Mouse (Mus musculus): Measurements from ENCODE around the gene Dpyd.

Gene Dpyd

DNA sequence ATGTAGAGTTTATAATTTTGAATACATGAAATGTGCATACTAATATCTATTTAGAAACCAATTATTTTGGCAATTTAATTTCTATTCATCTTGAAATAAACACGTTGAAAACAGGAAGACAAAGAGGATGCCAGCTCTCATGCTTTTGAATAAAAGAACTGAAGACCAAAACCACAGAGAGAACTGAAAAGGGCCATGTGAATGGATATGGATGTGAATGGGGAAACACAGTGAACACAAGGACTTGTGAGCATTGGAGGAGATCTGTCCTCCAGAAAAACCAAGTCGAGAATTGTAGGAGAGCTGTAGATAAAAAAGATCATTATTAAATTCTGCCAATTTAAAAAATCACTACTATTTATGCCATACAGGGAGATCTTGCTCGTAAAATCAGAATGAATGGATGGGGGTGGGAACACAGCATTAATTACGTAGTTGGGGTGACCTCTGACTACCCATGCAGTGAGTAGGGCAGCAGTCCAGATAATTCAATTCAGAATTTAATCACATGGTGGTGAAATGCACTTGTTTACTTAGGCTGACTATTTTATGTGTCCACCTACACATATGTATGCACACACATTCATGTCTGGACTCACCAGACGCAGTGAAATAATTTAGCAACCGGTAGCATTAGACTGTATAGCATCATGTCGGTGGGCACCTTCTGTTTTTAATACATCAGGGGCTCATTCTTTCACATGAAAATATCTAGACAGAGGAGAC is 114.3 kb downstream of the Dpyd start:
- no peak for DNase-seq (ENCODE audit: low read depth)

DNA sequence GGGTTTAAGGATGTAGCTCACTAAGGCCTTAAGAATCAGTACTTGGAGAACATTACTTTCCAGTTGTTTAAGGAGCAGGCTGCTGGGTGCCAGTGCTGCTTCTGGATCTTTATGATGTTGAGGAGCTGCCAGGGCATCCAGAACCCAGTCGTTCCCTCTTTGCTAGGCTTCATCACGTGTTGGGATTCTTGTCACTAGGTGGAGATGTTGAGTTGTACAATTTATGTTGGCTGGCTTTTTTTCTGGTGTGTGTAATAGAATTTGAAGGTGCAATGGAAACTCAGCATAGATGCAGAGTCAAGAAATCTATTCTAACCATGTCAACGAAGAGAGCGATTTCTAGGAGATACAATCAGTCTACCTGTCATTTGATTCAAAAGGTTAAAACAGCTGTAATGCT is 118.9 kb downstream of the Dpyd start:
- DNase-seq (ENCODE audit: low read depth), result peak; percentile 11

DNA sequence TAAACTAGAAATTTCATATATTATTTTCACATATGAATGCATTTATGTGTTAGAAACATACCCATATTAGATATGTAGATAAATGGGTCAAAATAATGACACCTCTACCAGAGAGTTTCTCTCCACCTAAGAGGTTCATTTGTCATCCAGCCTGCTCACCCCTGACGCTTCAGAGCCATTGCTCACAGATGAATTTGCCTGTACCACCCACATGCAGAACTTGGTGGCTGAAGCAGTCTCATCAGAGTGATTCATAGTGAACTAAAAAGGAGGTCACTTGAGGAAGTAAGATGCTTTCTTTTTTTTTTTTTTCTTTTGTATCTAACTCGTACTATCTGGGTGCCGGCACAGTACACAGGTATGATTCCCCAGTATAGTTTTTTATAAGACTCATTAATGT is 188.3 kb downstream of the Dpyd start:
- DNase-seq (ENCODE audit: low read depth), result no peak

DNA sequence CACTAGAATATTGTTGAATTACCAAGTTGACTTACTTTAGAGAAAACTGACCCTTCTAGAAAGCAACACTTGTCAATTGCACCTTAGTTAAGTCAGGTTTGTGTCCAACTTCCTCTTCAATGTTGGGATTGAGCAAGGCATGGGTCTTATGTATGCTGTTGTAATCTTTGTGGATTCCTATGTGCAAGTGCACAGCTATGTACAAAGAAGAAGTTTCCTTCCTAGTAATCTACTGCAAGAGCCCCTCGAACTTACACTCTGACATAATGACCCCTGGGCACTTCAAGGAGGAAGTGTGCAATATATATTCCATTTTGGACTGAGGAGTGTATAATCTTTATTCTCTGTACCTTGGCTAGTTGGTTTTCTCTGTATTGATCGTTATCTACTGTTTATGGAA is 191.7 kb downstream of the Dpyd start:
- no peak for DNase-seq (ENCODE audit: low read depth)

DNA sequence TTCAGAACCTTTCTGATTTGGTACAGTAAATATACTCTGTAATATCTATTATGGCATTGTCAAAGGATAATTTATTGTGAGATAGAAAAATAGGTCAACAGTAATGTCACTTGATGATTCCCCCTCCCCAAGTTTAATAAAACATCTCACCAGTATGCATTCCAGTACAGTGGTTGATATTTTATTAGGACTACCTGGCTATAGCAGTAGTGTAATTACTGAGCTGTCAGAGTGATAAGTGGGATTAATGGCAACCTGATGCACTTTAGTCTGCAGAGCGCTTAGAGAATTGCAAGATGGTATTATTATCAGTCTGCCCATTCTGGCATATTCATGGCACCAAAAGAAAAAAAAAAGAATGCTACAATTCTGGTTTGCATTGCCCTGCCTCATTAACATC is 194.2 kb downstream of the Dpyd start:
- no peak for DNase-seq (ENCODE audit: low read depth)

DNA sequence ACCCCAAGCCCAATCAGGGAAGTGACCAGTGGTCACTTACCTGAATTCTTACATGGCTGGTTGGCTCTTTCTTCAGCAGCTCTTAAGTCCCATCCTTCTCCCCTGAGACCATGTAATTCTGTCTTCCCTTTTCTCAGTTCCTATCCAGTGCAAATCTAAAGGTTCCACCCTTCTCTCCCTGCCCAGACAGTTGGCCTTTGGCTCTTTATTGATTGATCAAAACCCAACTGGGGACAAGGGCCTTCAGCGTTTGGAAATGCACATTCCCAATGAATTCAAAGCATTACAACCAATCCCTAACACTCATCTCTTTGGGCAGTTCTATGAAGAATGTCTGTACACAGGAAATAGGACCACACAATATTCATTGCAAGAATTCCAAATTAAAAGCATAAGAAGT is 251.0 kb downstream of the Dpyd start:
- no peak for DNase-seq (ENCODE audit: low read depth)

DNA sequence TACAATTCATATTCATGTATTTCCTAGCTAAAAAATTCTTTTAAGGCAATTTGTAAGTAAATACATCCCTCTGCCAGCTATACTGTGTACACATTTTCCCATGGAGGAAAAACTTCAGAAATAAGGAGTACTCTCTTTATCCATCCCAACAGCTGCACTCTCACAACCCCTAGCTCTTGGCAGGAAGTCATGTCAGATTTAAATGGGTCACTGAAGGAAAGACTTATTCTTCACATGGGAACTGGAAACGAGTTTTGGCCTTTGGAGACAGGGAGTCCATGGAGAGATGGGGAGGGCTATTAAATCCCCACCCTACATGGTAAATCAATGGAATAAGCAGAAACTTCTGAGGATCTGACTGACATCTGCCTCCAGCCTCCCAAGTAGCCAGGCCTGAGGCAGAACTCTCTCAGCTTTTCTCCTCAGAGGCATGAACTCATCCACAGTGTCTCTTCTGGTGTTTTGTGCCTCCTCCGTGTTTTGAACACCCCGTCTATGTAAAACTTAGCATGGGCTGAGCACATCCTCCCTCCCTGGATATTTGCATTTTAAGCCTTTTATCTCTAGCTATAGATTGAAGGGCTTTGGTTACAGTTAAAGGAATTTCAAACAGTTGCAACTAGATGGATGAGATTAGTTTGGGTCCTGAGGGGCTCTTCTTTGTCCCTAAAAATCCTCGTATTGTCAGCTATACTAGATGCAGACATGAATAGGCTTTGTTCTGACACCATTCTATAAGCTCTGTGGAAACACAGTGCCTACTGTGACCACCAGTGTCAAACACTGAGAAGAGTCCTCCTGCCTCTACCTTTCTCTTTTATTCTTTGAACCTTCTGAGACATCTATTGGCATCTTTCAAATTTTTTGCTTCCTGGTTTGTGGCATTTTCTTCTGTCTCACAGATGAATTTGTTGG is 288.9 kb downstream of the Dpyd start:
- no peak for DNase-seq (ENCODE audit: low read depth)

DNA sequence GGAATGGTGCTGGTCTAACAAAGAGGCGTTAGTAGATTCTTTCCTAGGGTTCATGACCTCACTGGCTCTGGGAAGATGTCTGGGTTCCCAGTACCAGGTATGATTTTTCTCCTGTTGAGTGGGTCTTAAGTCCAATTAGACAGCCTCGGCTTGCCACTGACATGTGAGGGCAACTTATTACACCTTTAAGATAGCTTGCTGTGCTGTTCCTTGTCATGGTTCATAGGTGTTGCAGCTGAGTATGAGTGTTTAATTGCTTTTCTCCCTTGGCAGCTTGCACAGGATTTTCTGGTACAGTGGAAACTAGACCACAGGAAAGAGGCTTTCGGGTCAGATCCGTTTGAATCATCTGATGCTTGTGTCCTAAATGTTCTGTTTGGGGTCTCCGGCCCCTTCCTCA is 290.8 kb downstream of the Dpyd start:
- DNase-seq (ENCODE audit: low read depth), result no peak

DNA sequence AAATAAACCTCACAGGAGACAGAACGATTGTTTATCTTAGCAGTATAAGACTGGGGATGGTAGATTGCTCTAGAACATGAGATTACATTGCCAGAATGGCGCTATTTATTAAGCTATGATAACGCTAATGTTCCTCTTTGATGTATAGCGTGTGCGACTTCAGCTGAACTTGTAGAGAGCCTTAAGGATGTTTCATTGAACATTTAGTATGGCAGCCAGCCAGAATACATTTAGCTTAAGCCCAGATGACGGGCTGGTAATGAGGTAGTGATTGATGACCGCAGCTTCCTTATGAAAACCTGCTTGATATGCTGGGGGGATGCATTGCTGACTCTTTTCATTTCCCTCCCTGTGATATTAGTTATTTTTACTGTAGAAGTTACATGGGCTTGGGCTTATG is 293.5 kb downstream of the Dpyd start:
- no peak for DNase-seq (ENCODE audit: low read depth)

DNA sequence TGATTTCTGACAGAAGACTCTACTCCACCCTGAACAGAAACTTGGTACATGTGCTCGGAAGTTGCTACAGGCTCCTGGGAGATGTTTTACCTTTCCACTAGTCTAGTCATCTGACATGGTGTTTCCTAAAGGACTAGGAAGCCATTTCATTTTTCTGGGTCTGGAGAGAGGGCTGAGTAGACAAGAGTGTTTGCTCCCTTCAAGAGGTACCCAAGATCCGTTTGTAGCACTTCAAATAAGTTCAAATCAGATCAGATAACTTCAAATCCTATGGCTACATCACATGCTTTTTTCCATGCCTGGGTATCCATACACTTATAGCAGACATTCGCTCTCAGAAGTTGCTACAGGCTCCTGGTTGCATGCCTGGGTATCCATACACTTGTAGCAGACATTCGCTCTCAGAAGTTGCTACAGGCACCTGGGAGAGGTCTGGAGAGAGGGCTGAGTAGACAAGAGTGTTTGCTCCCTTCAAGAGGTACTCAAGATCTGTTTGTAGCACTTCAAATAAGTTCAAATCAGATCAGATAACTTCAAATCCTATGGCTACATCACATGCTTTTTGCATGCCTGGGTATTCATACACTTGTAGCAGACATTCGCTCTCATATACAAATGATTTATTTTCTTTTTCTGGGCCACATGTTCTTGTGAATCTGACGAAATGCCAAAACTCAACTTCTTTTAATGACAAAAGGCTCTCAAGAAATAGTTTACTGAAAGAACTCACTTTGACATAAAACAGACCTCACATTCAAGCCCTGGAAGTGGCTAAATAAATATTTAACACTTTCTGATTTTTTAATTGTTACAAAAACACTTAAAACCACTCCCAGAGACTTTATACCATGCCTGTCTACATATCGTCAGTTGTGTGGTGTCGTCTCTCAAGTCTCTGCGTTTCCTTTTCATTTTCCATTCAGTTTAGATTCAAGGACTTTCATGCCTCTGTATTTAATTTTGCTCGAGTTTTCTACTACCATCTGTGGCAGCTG is 307.5 kb downstream of the Dpyd start:
- no peak for DNase-seq (ENCODE audit: low read depth)

DNA sequence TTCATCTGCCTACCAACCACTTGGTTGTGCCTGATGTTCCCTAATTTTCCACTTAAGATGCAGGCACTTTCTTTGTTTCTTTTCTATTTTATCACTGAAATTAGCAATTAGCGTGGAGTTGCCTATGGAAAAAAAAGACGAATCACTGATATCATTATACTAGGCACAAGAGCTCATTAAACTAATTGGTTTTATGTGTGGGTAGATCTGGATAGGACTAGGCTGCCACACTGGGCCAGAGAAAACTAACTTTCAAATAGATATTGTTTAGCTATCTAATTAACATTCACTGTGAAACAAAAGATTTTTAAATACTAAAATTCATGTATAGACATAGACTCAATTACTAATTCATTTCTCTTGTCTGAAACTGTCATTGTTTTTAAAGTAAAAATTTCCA is 313.9 kb downstream of the Dpyd start:
- DNase-seq (ENCODE audit: low read depth), result no peak

DNA sequence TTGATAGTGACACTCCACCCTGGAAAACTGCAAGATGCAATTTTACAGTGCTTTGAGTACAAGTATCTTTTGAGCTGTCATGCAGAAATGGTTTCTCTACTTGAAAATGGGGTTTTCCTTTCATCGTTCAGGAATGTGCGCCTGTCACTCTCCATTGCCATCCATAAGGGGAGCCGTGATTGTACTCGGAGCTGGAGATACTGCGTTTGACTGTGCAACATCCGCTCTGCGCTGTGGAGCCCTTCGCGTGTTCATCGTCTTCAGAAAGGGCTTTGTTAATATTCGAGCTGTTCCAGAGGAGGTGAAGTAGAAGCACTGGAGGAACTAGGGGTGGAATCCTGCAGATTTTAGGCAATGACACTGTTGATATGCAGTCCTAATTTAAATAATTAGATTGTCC is 337.1 kb downstream of the Dpyd start:
- no peak for DNase-seq (ENCODE audit: low read depth)

DNA sequence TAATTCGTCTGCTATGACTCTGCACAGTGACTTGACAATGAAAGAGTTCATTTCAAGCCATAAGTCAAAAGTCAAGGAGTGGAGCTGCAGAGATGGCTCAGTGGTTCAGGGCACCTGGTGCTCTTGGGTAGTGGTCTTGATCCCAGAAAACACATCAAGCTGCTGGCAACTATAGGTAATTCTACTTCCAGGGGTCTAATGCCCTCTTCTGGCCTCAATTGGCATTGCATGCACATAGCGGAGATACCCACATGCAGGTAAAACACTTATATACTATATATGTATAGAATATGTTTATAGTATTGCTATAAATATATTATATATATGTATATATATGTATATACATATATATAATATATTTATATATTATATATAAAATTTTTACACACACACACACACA is 429.4 kb downstream of the Dpyd start:
- DNase-seq (ENCODE audit: low read depth), result no peak

DNA sequence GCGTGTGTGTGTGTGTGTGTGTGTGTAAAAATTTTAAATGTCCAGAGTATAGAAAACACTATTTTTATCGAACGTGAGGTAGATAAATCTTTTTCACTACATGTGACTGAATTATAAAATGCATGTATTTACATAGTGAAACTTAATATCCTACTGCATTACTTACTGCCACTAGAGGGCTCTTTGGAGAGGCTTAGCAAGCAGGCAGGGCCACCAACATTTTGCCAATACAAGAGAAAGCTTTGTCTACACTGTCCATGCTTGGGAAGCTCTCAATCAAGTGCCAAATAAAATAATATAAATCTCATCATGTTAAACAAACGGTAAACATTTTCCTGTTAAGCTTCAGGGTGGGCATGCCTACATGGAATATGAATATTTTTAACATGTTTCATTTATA is 429.9 kb downstream of the Dpyd start:
- DNase-seq (ENCODE audit: low read depth), result peak; percentile 2

DNA sequence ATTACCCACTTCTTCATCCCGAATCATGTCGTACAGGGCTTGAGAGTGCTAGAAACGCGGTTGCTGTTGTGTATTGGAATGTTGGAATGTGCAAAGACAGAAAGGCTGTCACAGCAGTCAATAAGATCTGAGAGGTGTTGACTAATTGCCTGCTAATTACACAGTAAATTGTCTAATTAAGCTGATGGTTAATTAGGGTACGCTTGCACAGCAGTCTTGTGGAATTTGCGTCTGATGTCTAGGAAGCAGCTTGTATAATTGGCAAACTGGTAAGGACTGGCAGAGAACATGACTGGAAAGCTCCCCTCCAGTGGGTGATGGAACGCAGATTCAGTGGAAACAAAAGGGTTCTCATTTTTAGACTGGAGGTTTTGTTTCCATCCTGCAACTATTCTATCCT is 459.3 kb downstream of the Dpyd start:
- DNase-seq (ENCODE audit: low read depth), result no peak

DNA sequence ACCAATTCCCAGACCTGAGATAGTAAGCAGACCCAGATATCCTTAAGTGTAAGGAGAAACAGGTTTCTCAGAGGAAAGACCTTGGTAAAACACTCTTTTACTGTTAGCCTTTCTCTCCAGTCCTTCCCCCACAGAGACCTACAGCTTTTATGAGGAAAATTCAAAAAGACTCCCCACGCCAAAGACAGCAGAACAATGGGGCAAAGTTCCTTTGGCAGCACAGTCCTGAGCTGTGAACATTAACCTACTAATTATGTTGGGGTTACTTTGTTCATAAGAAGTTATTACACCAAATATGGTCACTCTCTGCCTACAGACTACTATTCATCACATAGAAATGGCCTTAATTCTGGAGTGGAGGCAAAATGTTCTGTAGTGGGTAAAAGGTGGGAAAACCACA is 480.7 kb downstream of the Dpyd start:
- no peak for DNase-seq (ENCODE audit: low read depth)

DNA sequence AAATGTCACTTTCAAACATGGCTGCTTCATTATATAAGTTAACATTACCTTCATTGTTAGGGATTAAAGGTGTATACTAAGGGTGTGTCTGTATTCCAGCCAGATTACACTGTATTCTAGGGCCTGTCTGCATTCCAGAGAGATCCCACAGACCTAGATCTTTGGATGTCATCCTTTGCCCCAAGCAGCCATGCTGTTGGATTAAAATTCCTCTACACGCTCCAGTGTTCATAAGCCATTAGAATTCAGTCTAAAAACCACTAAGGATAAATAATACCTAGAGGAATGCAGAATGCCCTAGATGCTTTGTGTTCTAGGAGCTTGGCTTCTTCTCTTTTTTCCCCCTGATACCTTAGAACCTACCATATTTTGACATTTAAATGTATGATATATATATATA is 494.2 kb downstream of the Dpyd start:
- no peak for DNase-seq (ENCODE audit: low read depth)

DNA sequence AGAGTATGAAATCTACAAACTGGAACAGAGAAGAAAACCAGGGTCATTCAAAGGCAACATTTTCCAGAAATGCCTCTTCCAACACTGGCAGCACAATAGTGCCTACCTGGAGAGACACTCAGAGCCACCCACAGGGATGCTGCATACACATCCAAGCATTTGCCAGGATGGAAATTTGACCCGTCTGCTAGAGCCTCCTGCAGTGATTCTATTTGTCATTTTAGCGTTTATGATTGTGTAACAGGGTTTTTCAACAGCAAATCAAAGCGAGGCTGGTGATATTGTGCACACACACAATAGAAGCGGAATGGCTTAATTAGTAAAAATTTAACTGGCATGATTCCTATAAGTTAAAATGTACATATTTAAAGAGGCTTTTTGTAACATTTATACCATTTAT is 501.3 kb downstream of the Dpyd start:
- no peak for DNase-seq (ENCODE audit: low read depth)

DNA sequence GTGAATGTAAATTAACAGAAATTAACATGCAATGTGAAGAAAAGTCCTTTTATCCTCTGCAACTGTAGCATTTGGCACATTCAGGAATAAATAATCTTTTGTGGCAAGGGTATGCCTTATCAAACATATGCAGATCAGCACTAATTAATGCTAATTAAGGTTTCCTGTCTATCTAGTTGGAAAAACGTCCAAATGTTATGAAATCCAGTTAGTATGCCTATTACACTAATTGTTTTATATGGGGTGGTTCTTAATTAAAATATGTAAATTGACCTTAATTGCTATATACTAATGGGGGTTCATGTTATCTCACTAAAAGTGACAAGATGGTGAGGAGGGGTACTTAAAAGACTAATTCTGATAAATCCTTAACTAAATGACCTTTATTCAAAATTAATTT is 501.7 kb downstream of the Dpyd start:
- no peak for DNase-seq (ENCODE audit: low read depth)

DNA sequence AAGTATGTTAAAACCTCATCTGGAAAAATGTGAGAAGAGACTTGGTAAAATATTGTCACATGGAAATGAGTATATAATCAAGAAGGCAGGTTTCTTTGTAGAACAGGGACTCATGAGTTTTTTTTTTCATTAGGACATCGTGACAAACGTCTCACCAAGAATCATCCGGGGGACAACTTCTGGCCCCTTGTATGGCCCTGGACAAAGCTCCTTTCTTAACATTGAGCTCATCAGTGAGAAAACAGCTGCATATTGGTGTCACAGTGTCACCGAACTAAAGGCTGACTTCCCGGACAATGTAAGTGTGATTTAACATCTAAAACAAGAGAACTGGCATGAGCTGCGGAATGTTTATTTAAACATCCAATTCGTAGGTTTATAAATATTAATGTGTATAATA is 502.8 kb downstream of the Dpyd start:
- DNase-seq (ENCODE audit: low read depth), result no peak

DNA sequence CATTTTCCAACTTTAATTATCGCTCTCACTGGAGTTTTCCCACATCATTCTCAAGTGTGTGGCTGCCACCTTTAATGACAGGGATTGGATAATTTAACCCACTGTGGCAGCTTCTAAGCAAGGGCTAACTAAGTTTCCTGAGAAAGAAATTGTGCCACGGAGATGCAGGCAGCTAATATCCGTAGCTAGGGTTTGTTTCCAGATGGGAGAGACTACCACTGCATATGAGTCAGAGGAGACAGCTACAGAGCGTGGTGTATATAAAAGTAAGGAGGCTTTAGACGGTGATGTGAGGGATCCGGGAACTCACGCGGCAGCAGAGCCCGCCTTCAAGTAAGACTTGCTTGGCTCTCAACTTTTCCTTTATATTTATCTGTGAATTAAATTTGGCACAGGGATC is 505.3 kb downstream of the Dpyd start:
- no peak for DNase-seq (ENCODE audit: low read depth)

DNA sequence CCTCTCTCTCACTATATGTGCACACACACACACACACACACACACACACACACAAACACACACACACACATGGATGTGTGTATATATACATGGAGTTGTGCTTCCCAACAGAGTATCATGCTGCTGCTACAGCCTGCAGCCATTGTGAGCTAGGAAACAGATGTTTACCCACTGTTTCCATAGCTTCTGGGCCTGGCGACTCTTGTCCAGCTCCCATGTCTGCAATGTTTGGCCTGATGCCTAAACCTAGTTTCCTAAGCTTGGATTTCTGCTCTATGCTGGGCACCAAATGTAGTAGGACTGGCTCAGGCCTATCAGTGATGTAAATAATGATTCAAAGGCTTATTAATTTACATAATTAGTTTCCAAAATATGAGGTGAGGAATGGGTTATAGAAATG is 524.7 kb downstream of the Dpyd start:
- no peak for DNase-seq (ENCODE audit: low read depth)

Measured in NIH3T3 (cell line).